Mouse (Mus musculus): ENCODE results near the gene Acsl5. TPM values are rescaled to one million over a fixed set of nuclear protein-coding genes. Genes with fewer than 3 reads are reported as not detected.

Acsl5 gene
- polyA plus RNA-seq, 1 experiment: 21.0 TPM

DNA sequence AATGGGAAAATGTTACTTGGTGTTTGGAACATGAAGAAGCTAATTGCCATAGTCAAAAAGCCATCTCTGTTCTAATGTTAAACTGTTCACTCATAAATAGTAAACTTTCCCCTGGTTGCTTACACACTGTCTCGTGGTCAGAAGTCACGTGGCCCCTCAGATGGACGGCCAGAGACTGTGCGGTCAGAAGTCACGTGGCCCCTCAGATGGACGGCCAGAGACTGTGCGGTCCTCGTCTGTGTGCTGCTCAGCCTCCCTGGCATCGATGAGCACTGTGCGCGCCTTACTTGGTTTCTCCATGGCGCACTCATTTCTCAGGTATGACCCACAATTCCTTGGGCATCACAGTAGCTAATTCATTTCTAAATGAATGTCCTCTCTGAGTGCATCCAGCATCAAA, 84.7 kb downstream of the Acsl5 start:
- TF ChIP-seq GATA1 (IDR thresholded peaks at IDR 0.05; ENCODE audit: borderline replicate concordance, low read length) (no peak), FLI1 (IDR thresholded peaks at IDR 0.05; ENCODE audit: low read length) (no peak)
- no peaks in the 10 kb centered on the region for H3K27me3 ChIP-seq (replicated peaks)
- H3K4me1 ChIP-seq: peaks cover 7% of the 10 kb centered on the region
- H3K4me3 ChIP-seq (replicated peaks): no peak overlapping the region
- peaks cover 70% of the 10 kb centered on the region for H3K36me3 ChIP-seq (replicated peaks; ENCODE audit: low read length)
- H3K9me3 ChIP-seq: no peaks in the 10 kb centered on the region

DNA sequence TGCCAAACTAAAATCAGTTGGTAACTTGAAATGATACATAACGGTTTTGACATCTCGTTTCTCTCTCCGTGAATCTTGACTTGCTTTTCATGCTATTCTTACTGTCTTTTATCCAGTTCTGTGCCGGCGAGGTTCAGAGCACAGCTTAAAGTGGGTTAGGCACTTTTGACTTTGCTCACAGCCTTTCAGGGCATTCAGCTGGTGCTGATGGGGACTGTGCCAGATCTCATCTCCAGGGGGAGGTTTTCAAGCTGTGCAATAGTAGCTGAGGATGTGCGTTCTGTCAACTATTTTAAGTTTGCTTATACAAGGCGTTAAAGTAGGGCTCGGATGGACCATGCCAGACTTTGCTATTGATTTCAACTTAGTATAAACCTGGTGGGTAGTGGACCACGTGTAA, 85.3 kb downstream of the Acsl5 start:
- Histone ChIP-seq H3K4me1 (peaks cover 7% of the 10 kb centered on the region), H3K4me3 (replicated peaks) (no peak overlapping the region), H3K9me3 (no peaks in the 10 kb centered on the region), H3K36me3 (replicated peaks; ENCODE audit: low read length) (peaks cover 70% of the 10 kb centered on the region), H3K27me3 (replicated peaks) (no peaks in the 10 kb centered on the region)
- TF ChIP-seq FLI1 (IDR thresholded peaks at IDR 0.05; ENCODE audit: low read length) (no peak), GATA1 (IDR thresholded peaks at IDR 0.05; ENCODE audit: borderline replicate concordance, low read length) (no peak)

DNA sequence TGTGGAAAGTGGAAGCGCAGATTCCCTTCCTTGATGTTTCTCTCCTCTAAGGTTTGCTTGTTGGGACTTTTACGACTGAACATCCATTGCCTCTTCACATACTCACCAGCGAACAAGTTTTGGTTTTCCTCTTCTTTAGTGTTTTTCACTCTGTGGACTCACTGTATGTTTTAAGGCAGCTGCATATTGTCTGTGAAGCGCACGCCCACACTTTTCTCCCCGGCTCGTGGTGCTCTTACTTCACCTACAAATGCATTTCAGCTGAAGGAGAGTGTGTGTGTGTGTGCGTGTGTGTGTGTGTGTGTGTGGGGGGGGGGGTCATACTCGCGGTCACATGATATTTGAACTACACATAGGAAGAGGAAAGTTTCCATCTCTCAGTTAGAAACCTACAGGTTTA, 85.9 kb downstream of the Acsl5 start:
- peaks cover 73% of the 10 kb centered on the region for H3K36me3 ChIP-seq (replicated peaks; ENCODE audit: low read length)
- H3K27me3 ChIP-seq (replicated peaks): no peaks in the 10 kb centered on the region
- H3K9me3 ChIP-seq: no peaks in the 10 kb centered on the region
- H3K4me1 ChIP-seq: peaks cover 6% of the 10 kb centered on the region
- no peak for TF ChIP-seq GATA1 (IDR thresholded peaks at IDR 0.05; ENCODE audit: borderline replicate concordance, low read length)
- TF ChIP-seq FLI1 (IDR thresholded peaks at IDR 0.05; ENCODE audit: low read length): no peak
- no peak overlapping the region for H3K4me3 ChIP-seq (replicated peaks)

DNA sequence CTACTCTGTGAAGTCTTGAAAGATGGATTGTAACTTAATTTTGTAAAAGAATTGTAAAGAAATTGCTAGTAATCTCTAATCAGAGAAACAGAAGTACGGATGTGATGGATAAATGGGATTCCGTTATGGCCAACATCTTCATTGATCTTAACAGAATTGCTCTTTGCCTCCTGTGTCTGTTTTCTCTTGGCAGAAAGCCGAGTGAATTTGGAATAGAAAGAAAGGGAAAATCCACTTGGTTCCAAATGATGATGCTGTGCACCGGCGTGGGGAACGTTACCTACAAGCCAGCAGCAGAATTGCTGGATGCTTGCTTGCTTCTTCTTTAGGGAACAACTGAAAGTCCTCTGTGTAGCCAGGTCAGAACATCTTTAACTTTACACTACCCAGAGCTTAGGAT, 88.8 kb downstream of the Acsl5 start:
- H3K9me3 ChIP-seq: no peaks in the 10 kb centered on the region
- no peaks in the 10 kb centered on the region for H3K27me3 ChIP-seq (replicated peaks)
- H3K4me3 ChIP-seq (replicated peaks): no peak overlapping the region
- H3K4me1 ChIP-seq: no peaks in the 10 kb centered on the region; the same call in 1 of the 2 replicates
- TF ChIP-seq GATA1 (IDR thresholded peaks at IDR 0.05; ENCODE audit: borderline replicate concordance, low read length) (no peak), FLI1 (IDR thresholded peaks at IDR 0.05; ENCODE audit: low read length) (no peak)
- peaks cover 65% of the 10 kb centered on the region for H3K36me3 ChIP-seq (replicated peaks; ENCODE audit: low read length)

DNA sequence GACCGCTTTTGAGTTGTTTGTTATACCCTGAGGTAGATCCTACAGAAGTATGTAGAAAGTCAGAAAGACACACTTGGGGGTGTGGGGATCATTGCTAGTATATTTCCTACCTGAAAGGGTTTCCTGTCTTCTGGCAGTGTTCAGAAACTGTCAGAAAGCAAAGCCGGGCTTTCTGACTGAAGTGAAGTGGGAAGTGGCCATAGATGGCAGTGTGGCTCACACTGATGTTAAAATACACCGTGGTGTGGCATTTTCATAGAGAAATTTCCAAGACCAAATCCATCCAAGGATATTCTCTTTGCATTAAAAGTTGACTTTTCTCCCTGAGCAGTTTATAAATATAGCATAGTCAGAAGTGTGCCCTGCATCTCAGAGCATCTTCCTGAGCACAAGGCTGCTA, 89.6 kb downstream of the Acsl5 start:
- Histone ChIP-seq H3K27me3 (replicated peaks) (no peaks in the 10 kb centered on the region), H3K4me3 (replicated peaks) (no peak overlapping the region), H3K9me3 (no peaks in the 10 kb centered on the region), H3K4me1 (no peaks in the 10 kb centered on the region; the same call in 1 of the 2 replicates), H3K36me3 (replicated peaks; ENCODE audit: low read length) (peaks cover 72% of the 10 kb centered on the region)
- TF ChIP-seq FLI1 (IDR thresholded peaks at IDR 0.05; ENCODE audit: low read length) (no peak), GATA1 (IDR thresholded peaks at IDR 0.05; ENCODE audit: borderline replicate concordance, low read length) (no peak)

DNA sequence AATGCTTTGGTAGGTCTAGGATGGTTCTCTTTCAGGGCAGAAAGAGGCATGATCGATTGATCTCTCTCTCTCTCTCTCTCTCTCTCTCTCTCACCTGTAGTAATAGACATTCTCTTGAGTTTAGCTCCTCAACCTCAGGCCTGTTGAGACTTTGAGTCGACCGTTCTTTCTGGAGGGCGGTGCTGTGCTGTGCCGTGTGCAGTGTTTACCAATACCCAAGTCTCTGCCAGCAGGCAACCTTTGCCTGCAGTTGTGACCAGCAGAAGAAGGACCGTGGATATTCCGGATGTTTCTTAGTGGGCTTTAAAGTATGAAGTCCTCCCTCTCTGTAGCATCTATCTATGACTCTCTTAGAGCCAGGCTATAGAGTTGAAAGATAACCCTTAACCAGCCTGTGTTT, 90.7 kb downstream of the Acsl5 start:
- no peaks in the 10 kb centered on the region for H3K27me3 ChIP-seq (replicated peaks)
- H3K9me3 ChIP-seq: no peaks in the 10 kb centered on the region
- H3K36me3 ChIP-seq (replicated peaks; ENCODE audit: low read length): peaks cover 70% of the 10 kb centered on the region
- H3K4me1 ChIP-seq: no peaks in the 10 kb centered on the region; the same call in 1 of the 2 replicates
- TF ChIP-seq GATA1 (IDR thresholded peaks at IDR 0.05; ENCODE audit: borderline replicate concordance, low read length) (no peak), FLI1 (IDR thresholded peaks at IDR 0.05; ENCODE audit: low read length) (no peak)
- H3K4me3 ChIP-seq (replicated peaks): no peak overlapping the region

DNA sequence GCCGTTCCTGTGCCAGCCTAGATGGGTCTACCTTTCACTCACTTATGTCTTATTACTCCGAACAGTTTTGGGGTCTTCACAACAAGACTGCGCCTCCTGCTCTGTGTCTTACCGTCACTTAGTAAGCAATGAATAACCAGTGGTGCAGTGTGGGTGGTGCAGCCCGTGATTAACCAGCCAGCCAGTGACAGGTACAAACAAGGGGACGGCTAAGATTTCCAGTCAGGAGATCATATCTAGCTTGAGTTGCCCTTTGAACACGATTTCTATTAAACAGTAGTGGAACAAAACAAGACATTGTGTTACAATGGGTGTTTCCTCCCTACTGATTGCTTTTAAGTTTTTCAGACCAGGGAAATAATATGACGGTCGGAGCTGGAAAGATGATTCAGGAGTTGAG, 91.5 kb downstream of the Acsl5 start:
- H3K4me1 ChIP-seq: no peaks in the 10 kb centered on the region; the same call in 1 of the 2 replicates
- no peaks in the 10 kb centered on the region for H3K27me3 ChIP-seq (replicated peaks)
- H3K36me3 ChIP-seq (replicated peaks; ENCODE audit: low read length): peaks cover 70% of the 10 kb centered on the region
- H3K4me3 ChIP-seq (replicated peaks): no peak overlapping the region
- TF ChIP-seq FLI1 (IDR thresholded peaks at IDR 0.05; ENCODE audit: low read length): no peak
- no peak for TF ChIP-seq GATA1 (IDR thresholded peaks at IDR 0.05; ENCODE audit: borderline replicate concordance, low read length)
- H3K9me3 ChIP-seq: no peaks in the 10 kb centered on the region

Other genes starting within 250 kb of the Acsl5 start
- gene Gpam, start 124.7 kb upstream of the Acsl5 start, polyA plus RNA-seq (2012; ENCODE audit: insufficient read depth, low replicate concordance): 0.60 and 2.5 TPM in 2 replicates
- not detected in 2 replicates for gene Tectb, start 71.2 kb upstream of the Acsl5 start, polyA plus RNA-seq (2012; ENCODE audit: insufficient read depth, low replicate concordance)
- 0.97 and 1.6 TPM in 2 replicates for gene Gucy2g, start 10.7 kb upstream of the Acsl5 start, polyA plus RNA-seq (2012; ENCODE audit: insufficient read depth, low replicate concordance)
- 0.78 and 14.2 TPM in 2 replicates for gene Zdhhc6, start 64.1 kb downstream of the Acsl5 start, polyA plus RNA-seq (2012; ENCODE audit: insufficient read depth, low replicate concordance)
- gene Vti1a, start 64.4 kb downstream of the Acsl5 start, polyA plus RNA-seq (2012; ENCODE audit: insufficient read depth, low replicate concordance): 6.8 and 7.9 TPM in 2 replicates

Measured in megakaryocyte, embryonic 14.5 days (primary cell).